In genomic region chr6:71012823-71013461, GRCm38 (mm10) we compare ENCODE assay signal across 8 mouse cellular contexts. TPM values are rescaled to one million over a fixed set of nuclear protein-coding genes. Genes with fewer than 3 reads are reported as not detected.
DNase-seq lines count a peak whose midpoint lies in the region; ATAC-seq and TF ChIP-seq lines count a peak whose summit lies in the region.

No protein-coding gene starts in this region.

- 0% methylated on average over 29 of the region's 38 CpGs for WGBS in embryonic facial prominence, embryonic 14.5 days
- WGBS in neural tube, embryonic 15.5 days: under 1% methylated on average over 38 of the region's 38 CpGs

- DNase-seq in heart, adult 11 months: peak; percentile 82
- no peak for DNase-seq in heart, postnatal 25 days (ENCODE audit: low spot score)
- DNase-seq in embryonic facial prominence, embryonic 14.5 days (ENCODE audit: low spot score): peak; percentile 87
- peak; percentile 28 for DNase-seq in heart, postnatal 4 days
- DNase-seq in layer of hippocampus, adult 2 months (ENCODE audit: low spot score in 2 of 2): peak; percentile 19 to 50
- peak; percentile 6 to 10 for DNase-seq in lung, adult 18-20 months
- peak; percentile 20 to 29 for DNase-seq in thymus, postnatal 36 days

- peak; percentile 81 for TF ChIP-seq CTCF in layer of hippocampus, adult 2 months (conservative IDR thresholded peaks at IDR 0.05)

- ATAC-seq in embryonic facial prominence, embryonic 14.5 days (ENCODE audit: low read depth): peak; percentile 94
- peak; percentile 99 for ATAC-seq in neural tube, embryonic 15.5 days (ENCODE audit: low FRiP score)

- H3K4me1 ChIP-seq in embryonic facial prominence, embryonic 14.5 days (ENCODE audit: control insufficient read depth, insufficient read depth, low read length): no peaks in the 10 kb centered on the region
- peaks cover 10% of the 10 kb centered on the region for H3K4me1 ChIP-seq in neural tube, embryonic 15.5 days

- peak overlapping the region; percentile 57 for H3K9ac ChIP-seq in embryonic facial prominence, embryonic 14.5 days (ENCODE audit: low read depth, low read length)
- peak overlapping the region; percentile 70 for H3K9ac ChIP-seq in neural tube, embryonic 15.5 days (replicated peaks)

- H3K27ac ChIP-seq in embryonic facial prominence, embryonic 14.5 days (replicated peaks; ENCODE audit: low read depth, low read length): peak overlapping the region; percentile 15; the same call in 1 of the 2 replicates
- H3K27ac ChIP-seq in layer of hippocampus, adult 2 months: no peak overlapping the region
- H3K27ac ChIP-seq in neural tube, embryonic 15.5 days (replicated peaks): peak overlapping the region; percentile 75

- H3K4me2 ChIP-seq in embryonic facial prominence, embryonic 14.5 days (ENCODE audit: low read depth, low read length): peak overlapping the region; percentile 97
- peak overlapping the region; percentile 93 for H3K4me2 ChIP-seq in neural tube, embryonic 15.5 days

- H3K4me3 ChIP-seq in embryonic facial prominence, embryonic 14.5 days (ENCODE audit: low read depth, low read length): peak overlapping the region; percentile 50
- H3K4me3 ChIP-seq in layer of hippocampus, adult 2 months: peak overlapping the region; percentile 46
- peak overlapping the region; percentile 51 for H3K4me3 ChIP-seq in neural tube, embryonic 15.5 days (replicated peaks)

- peaks cover 5% of the 10 kb centered on the region for H3K27me3 ChIP-seq in embryonic facial prominence, embryonic 14.5 days (replicated peaks; ENCODE audit: control insufficient read depth, insufficient read depth, low read length)
- peaks cover 8% of the 10 kb centered on the region for H3K27me3 ChIP-seq in neural tube, embryonic 15.5 days (replicated peaks)

- H3K36me3 ChIP-seq in embryonic facial prominence, embryonic 14.5 days (ENCODE audit: control insufficient read depth, insufficient read depth, low read length): no peaks in the 10 kb centered on the region
- no peaks in the 10 kb centered on the region for H3K36me3 ChIP-seq in neural tube, embryonic 15.5 days

- no peaks in the 10 kb centered on the region for H3K9me3 ChIP-seq in embryonic facial prominence, embryonic 14.5 days (ENCODE audit: control insufficient read depth, low read length)
- H3K9me3 ChIP-seq in neural tube, embryonic 15.5 days (replicated peaks): no peaks in the 10 kb centered on the region

- intact Hi-C loops in heart, postnatal 25 days (cut with DNase I): no loop called here

RNA-seq across cellular contexts. Expression of gene Foxi3, which starts 56.6 kb away (rescaled TPM):
- not detected for total RNA-seq in heart, postnatal 25 days (2021)
- 0.51 and 1.0 TPM in 2 replicates for polyA plus RNA-seq in embryonic facial prominence, embryonic 14.5 days (2014; fragmentation: Nextera tagmentation; extraction: Ambion mirVana)
- total RNA-seq in heart, postnatal 4 days (2021): not detected
- total RNA-seq in layer of hippocampus, adult 2 months (2021): not detected
- polyA plus RNA-seq in neural tube, embryonic 15.5 days (2015; fragmentation: Nextera tagmentation; extraction: Ambion mirVana): not detected in 2 replicates
